9 mouse cellular contexts compared by ENCODE assay signal in genomic region chr2:73167126-73167525, GRCm38 (mm10). TPM values are rescaled to one million over a fixed set of nuclear protein-coding genes. Genes with fewer than 3 reads are reported as not detected.
DNase-seq lines count a peak whose midpoint lies in the region; ATAC-seq lines count a peak whose summit lies in the region.
"Had no signal": no experiment of that assay in that cellular context is flagged by ENCODE, and none has a peak within 500 bp of the region (broad histone marks: within the 10 kb centered on the region; RNA-seq: fewer than 3 reads in every experiment).

No protein-coding gene starts in this region.

- H3K4me3 ChIP-seq in heart, embryonic 10.5 days = no peak overlapping the region
- H3K4me3 ChIP-seq in forebrain, embryonic 12.5 days (replicated peaks) = no peak overlapping the region
- H3K4me3 ChIP-seq: myocyte had no signal

- peak; percentile 9 for DNase-seq in ovary, postnatal 14 days (ENCODE audit: low spot score)
- DNase-seq in ovary, adult 18-20 months (ENCODE audit: low spot score) = no peak
- peak; percentile 75 for DNase-seq in T-cell, adult 2 months (ENCODE audit: low spot score)
- peak; percentile 69 to 70 for DNase-seq in cerebellum, postnatal 10 days
- DNase-seq in heart, embryonic 10.5 days (ENCODE audit: low spot score) = peak; percentile 77
- DNase-seq in left cerebral cortex, postnatal 14 days (ENCODE audit: low spot score in 2 of 2) = peak; percentile 41 to 54
- DNase-seq in retina, adult 2 months (ENCODE audit: low read depth, low spot score) = peak; percentile 6

- no peaks in the 10 kb centered on the region for H3K36me3 ChIP-seq in heart, embryonic 10.5 days
- no peaks in the 10 kb centered on the region for H3K36me3 ChIP-seq in forebrain, embryonic 12.5 days (replicated peaks)

- ATAC-seq in forebrain, embryonic 12.5 days (ENCODE audit: low FRiP score) = no peak

- peaks cover 3% of the 10 kb centered on the region; the same call in 1 of the 2 replicates for H3K4me1 ChIP-seq in heart, embryonic 10.5 days
- peaks cover 10% of the 10 kb centered on the region; the same call in 1 of the 2 replicates for H3K4me1 ChIP-seq in forebrain, embryonic 12.5 days

- intact Hi-C loops in left cerebral cortex, postnatal 14 days (cut with DNase I) = loop anchor here (5.0 to 10.0 kb wide), 2 partner anchors 110 to 248 kb away; no protein-coding TSS in a partner anchor

- H3K27ac ChIP-seq in heart, embryonic 10.5 days = no peak overlapping the region
- no peak overlapping the region for H3K27ac ChIP-seq in forebrain, embryonic 12.5 days

- H3K27me3 ChIP-seq in heart, embryonic 10.5 days (ENCODE audit: insufficient read depth, poor library complexity, severe bottlenecking) = no peaks in the 10 kb centered on the region
- no peaks in the 10 kb centered on the region for H3K27me3 ChIP-seq in forebrain, embryonic 12.5 days

- H3K9me3 ChIP-seq in heart, embryonic 10.5 days = no peaks in the 10 kb centered on the region
- no peaks in the 10 kb centered on the region for H3K9me3 ChIP-seq in forebrain, embryonic 12.5 days

- H3K9ac ChIP-seq in forebrain, embryonic 12.5 days = no peak overlapping the region

- H3K4me2 ChIP-seq in forebrain, embryonic 12.5 days = no peak overlapping the region

RNA-seq across cellular contexts. Expression of gene Ola1, which starts 51.6 kb away (rescaled TPM):
- polyA plus RNA-seq in heart, embryonic 10.5 days (2016; fragmentation: Nextera tagmentation; extraction: Ambion mirVana) = 73.2 and 80.8 TPM in 2 replicates
- total RNA-seq in left cerebral cortex, postnatal 14 days (2021) = 100 to 1,000 TPM; 113 to 120 TPM
- polyA plus RNA-seq in forebrain, embryonic 12.5 days (2016; fragmentation: Nextera tagmentation; extraction: Ambion mirVana) = 104 and 106 TPM in 2 replicates
